Mouse (Mus musculus) megakaryocyte, adult 5-6 weeks (primary cell): ENCODE results near the gene Uba3. TPM values are rescaled to one million over a fixed set of nuclear protein-coding genes. Genes with fewer than 3 reads are reported as not detected.

Experiments
- ATAC-seq: 2 replicates; pipeline ENCODE4 v1.8.0; 2016; ENCODE audit warnings: mild to moderate bottlenecking, inconsistent platforms; ENCODE audit not compliant: poor library complexity, severe bottlenecking
- total RNA-seq, 2 experiments: library from RNA; stranded (forward) in 1 of 2; stranded (reverse) in 1 of 2; fragments of 153-499, 151-499 nt in 1 of 2; fragments of 221-1000, 200-1000 nt in 1 of 2; gene quantifications; 2 replicates each; pipeline versions ENCODE4 v1.2.3 to v1.2.4; 2015 to 2017

Gene Uba3
- total RNA-seq, 2 experiments from 2014 or later = 52.9 to 64.0 TPM

GRCm38 (mm10) chr6:97142611-97143010 is 62.8 kb downstream of the Uba3 start:
- no peak for ATAC-seq

- no peak for ATAC-seq
Measured at GRCm38 (mm10) chr6:97141811-97142210, 63.6 kb downstream of the Uba3 start.

Other genes starting within 250 kb of the Uba3 start
- gene Fam19a4, start 145.2 kb downstream of the Uba3 start, total RNA-seq (2015) = 0.21 TPM in 1 of 2 replicates, not detected in the other
- not detected in 2 replicates for gene Fam19a4, start 145.2 kb downstream of the Uba3 start, total RNA-seq (2017)
- 4.6 and 7.2 TPM in 2 replicates for gene Eogt, start 56.5 kb downstream of the Uba3 start, total RNA-seq (2015)
- gene Eogt, start 56.5 kb downstream of the Uba3 start, total RNA-seq (2017) = 3.4 and 6.1 TPM in 2 replicates
- gene Tmf1, start 26.5 kb downstream of the Uba3 start, total RNA-seq (2015) = 21.5 and 22.6 TPM in 2 replicates
- 98.2 and 120 TPM in 2 replicates for gene Tmf1, start 26.5 kb downstream of the Uba3 start, total RNA-seq (2017)
- 90.2 and 109 TPM in 2 replicates for gene Arl6ip5, start 5.0 kb upstream of the Uba3 start, total RNA-seq (2015)
- gene Arl6ip5, start 5.0 kb upstream of the Uba3 start, total RNA-seq (2017) = 98.0 and 125 TPM in 2 replicates
- gene Lmod3, start 47.1 kb upstream of the Uba3 start, total RNA-seq (2015) = not detected in 2 replicates
- not detected in 2 replicates for gene Lmod3, start 47.1 kb upstream of the Uba3 start, total RNA-seq (2017)